Mouse (Mus musculus) lung, postnatal 0 days (tissue): ENCODE measurements at regions not wholly inside any gene's neighbourhood (a gene's known extent, or its start where the extent isn't known, plus 50 kb on each side); places are given as distances from the start of the nearest gene placed in this dataset.

Experiments used
- CTCF ChIP-seq: IDR thresholded peaks from 2 replicates; pipeline ENCODE4 v1.5.1; 2016; ENCODE audit warnings: antibody characterized with exemption, mild to moderate bottlenecking
- EP300 ChIP-seq: IDR thresholded peaks from 2 replicates; pipeline ENCODE4 v1.6.1; 2016; ENCODE audit warnings: antibody characterized with exemption, mild to moderate bottlenecking, control low read depth

- TF ChIP-seq CTCF (no peak), EP300 (no peak)
Measured at GRCm38 (mm10) chr7:77993840-77994239, 744.0 kb downstream of the Ntrk3 start.
